Mouse (Mus musculus) urinary bladder, postnatal 36 days (tissue): Measurements from ENCODE around the gene Psmd13.
"Not testable (repeated sequence)": the region's sequence is repeated elsewhere in the genome, so short reads cannot be mapped to it uniquely, and the experiment has no call there.

ENCODE experiments used
- DNase-seq, 2 experiments: peaks; one replicate each; pipeline ENCODE4 v3.0.0; 2022; ENCODE audit warnings: low spot score in 2 of 2, mixed read lengths in 1 of 2

Psmd13 gene

GRCm38 (mm10) chr7:140856785-140857549 is 24.8 kb upstream of the Psmd13 start, which contains the start of gene Ric8a:
Gene Ric8a, plus strand, starts transcription at chr7:140856957.
- DNase-seq = peak; percentile 89 to 93

GRCm38 (mm10) chr7:140857550-140858505 is 23.9 kb upstream of the Psmd13 start, which contains the start of gene Bet1l:
Gene Bet1l, minus strand, starts transcription at chr7:140857577.
- DNase-seq = no peak

GRCm38 (mm10) chr7:140858746-140859145 is 23.0 kb upstream of the Psmd13 start:
- no peak for DNase-seq

DNA sequence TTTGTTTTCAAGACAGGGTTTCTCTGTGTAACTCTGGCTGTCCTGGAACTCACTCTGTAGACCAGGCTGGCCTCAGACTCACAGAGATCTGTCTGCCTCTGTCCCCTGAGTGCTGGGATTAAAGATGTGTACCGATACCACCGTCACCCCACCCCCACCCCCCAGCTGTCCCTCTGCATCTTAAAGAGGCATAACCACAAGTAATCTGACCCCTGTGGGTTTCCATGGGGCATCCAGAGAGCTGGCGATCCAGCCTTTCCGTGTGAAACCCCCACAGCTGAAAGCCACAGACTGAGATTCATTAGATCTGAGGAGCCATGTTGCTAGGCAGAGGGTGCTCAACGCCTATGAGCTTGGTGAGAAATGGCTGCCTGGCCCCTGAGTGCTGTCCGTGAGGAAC is 21.8 kb upstream of the Psmd13 start:
- no peak for DNase-seq

DNA sequence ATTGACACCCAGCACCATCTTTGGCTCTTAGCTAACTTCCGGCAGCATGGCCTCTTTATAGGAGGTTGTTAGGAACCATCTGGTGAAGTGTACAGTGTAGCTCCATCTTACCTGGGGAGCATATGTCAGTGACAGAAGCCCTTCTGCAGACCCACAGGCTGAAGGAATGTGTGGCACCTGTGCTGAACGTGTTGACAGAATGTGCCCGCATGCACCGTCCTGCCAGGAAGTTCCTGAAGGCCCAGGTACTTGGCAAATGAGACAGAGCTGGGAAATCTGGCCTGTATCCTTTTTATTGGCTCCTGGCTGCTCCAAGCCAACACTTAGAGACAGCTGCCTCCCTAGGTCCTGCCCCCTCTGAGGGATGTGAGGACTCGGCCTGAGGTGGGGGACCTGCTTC is 21.0 kb upstream of the Psmd13 start:
- DNase-seq = no peak

- DNase-seq = no peak
These were observed 17.0 kb upstream of the Psmd13 start for GRCm38 (mm10) chr7:140864761-140865160.

- no peak for DNase-seq
These were observed 7.5 kb upstream of the Psmd13 start for GRCm38 (mm10) chr7:140874224-140874623.

- no peak for DNase-seq
These were observed 4.4 kb upstream of the Psmd13 start for GRCm38 (mm10) chr7:140877364-140877763.

DNA sequence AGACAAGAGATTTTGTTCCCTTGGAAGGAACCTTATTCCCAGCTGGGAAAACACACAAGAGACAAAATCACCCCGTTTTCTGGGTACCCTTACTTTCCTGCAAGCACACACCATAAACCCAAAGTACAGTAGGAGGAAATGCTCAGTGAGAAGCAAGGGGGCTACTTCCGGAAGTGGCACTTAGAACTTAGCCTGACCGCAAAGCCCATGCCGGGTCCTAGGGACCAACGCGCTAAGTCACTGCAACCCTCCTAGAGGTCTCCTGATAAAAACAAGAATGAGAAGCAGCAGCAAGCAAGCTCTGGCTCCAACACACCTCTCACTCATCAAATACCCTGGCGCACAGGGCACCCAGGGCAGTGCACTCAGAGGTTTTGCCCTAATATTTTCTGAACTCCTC is 2.4 kb upstream of the Psmd13 start:
- DNase-seq = no peak

DNA sequence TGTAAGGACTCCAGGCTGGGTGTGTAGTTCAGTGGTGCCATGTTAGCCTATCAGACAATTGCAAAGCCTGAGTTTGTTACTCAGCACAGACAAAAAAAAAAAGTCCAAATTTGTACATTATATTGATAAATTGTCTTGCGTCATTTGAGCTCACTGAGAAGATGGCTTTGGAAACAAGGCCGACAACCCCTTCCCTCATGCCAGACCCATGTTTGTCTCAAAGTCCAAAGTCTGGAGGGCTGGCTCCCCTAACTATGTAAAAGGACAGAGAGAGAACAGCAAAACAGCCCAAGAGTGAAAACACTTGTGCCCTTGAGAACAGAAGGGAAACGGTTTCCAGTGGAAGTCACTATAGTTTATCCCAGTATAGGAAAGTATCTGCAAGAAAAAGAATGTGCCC is 1.3 kb upstream of the Psmd13 start:
- no peak for DNase-seq

- DNase-seq = no peak
These were observed 778 bp upstream of the Psmd13 start for GRCm38 (mm10) chr7:140880865-140881515.

DNA sequence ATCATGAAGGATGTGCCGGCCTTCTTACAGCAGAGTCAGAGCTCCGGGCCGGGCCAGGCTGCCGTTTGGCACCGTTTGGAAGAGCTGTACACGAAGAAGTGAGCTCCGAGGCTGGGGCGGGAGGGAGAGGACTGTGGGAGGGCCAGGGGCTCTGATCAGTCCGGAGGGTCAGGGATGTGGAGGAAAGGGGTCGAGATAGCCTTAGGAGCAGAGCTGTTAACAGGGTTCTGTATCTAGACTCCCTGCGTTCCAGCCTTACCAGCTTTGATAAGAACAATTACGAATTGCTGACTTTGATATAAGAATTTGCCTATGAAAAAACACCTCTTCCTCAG is 668 bp downstream of the Psmd13 start:
- no peak for DNase-seq

GRCm38 (mm10) chr7:140890636-140891035 is 8.9 kb downstream of the Psmd13 start:
- not testable (repeated sequence) for DNase-seq

DNA sequence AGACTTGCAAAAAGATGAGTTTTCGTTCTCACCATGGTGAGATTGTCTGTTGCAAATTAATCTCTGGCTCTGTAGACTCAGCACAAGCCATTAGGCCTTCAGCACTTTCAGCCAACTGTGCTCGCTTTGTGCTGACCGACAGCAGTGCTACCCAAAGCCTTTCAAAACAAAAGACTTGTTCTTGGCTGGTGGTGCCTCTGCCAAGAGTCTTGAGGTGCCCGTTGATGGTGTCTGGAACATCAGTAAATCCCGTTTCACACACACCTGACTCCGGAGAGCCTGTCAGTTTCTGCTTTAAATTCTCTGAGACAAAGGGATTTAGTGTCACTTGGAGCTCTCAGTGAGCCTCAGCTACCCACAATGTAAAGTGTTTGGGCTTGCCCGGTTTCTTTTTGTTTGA is 12.3 kb downstream of the Psmd13 start:
- DNase-seq = no peak

- no peak for DNase-seq
These were observed 12.8 kb downstream of the Psmd13 start for GRCm38 (mm10) chr7:140894611-140895010.

GRCm38 (mm10) chr7:140897863-140898262 is 16.1 kb downstream of the Psmd13 start:
- no peak for DNase-seq

GRCm38 (mm10) chr7:140899121-140899520 is 17.4 kb downstream of the Psmd13 start:
- no peak for DNase-seq

- DNase-seq = no peak
These were observed 18.5 kb downstream of the Psmd13 start, which contains the start of gene Cox8b for GRCm38 (mm10) chr7:140900220-140900619. Gene Cox8b, minus strand, starts transcription at chr7:140900446.

DNA sequence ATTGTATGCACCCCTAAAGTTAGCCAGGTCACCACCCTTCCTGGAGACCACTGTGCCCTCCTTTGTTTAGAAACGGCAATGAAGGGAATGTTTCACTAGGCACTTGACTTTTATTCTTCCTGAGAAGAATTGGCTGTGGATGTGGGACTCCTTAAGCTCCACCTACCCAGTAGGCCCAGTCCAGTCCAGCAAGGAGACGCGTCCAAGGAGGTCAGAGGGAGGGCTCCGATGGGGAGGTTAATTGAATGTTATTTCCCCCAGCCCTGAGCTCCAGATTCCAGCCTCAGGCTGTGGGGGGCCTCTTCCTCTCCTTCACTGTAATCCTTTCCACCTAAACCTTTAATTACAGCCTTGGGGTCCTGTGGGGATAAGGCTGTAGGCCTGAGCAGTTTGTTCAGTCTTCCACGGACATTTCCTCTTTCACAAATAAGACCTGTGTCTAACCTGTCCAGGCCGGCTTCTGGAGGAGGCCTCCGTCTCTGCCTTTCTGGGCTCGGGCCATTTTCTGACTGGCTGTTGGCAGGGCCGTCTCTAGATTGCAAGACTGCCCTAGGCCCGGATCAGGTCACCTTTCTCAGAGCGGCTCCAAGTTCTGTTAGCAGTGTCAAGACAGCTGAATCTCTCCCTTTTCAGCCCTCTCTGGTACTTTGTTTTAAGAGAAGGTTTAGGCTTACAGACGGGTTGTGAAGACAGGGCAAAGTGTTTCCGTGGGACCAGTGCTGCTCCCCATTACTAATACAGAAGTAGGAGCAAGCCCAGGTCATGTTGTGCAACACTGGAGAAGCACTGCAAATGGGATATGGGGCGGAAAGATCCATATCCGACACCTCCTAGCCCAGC is 20.5 kb downstream of the Psmd13 start:
- peak in 1 of 2 experiments; percentile 44 for DNase-seq

DNA sequence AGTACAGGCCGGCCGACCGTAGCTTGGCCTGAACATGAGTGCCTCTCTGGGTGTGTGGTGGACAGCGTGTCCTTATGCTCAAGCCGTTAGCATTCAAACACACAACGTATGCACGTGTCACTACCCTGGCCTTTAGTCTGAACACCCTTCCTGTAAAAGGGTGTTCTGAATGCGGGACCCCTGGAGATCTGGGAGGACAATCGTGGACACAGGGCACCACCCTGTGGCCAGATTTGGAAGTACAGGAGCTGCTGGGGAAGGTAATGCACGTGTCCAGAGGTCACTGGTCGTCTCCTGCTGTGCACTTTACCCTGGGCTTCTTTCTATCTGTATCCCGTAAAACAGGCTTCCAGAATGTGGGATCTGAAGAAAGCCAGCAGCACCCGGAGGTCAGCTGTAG is 21.4 kb downstream of the Psmd13 start:
- DNase-seq = peak; percentile 66 to 76

- DNase-seq = no peak
These were observed 23.9 kb downstream of the Psmd13 start for GRCm38 (mm10) chr7:140905642-140906081.
